Comparison of ENCODE assay signal across 12 mouse cellular contexts in genomic region chr9:107428451-107429186, GRCm38 (mm10). TPM values are rescaled to one million over a fixed set of nuclear protein-coding genes. Genes with fewer than 3 reads are reported as not detected.
DNase-seq lines count a peak whose midpoint lies in the region; ATAC-seq and TF ChIP-seq lines count a peak whose summit lies in the region.
"Had no signal": no experiment of that assay in that cellular context is flagged by ENCODE, and none has a peak within 500 bp of the region (broad histone marks: within the 10 kb centered on the region; RNA-seq: fewer than 3 reads in every experiment).

No protein-coding gene starts in this region.

- H3K4me2 ChIP-seq in hindbrain, postnatal 0 days (ENCODE audit: low read depth, low read length) = no peak overlapping the region
- H3K4me2 ChIP-seq in forebrain, embryonic 12.5 days = no peak overlapping the region
- H3K4me2 ChIP-seq in midbrain, embryonic 13.5 days (replicated peaks) = no peak overlapping the region

- peak overlapping the region; percentile 51; the same call in 1 of the 2 replicates for H3K27ac ChIP-seq in hindbrain, embryonic 10.5 days
- no peak overlapping the region for H3K27ac ChIP-seq in hindbrain, postnatal 0 days
- H3K27ac ChIP-seq in forebrain, embryonic 12.5 days = peak overlapping the region; percentile 59; the same call in 1 of the 2 replicates
- no peak overlapping the region for H3K27ac ChIP-seq in midbrain, embryonic 13.5 days
- H3K27ac ChIP-seq: kidney, postnatal 0 days; liver, embryonic 14.5 days had no signal

- WGBS in hindbrain, embryonic 10.5 days = 59% methylated on average over 5 of the region's 5 CpGs
- 45% methylated on average over 5 of the region's 5 CpGs for WGBS in hindbrain, postnatal 0 days
- WGBS in forebrain, embryonic 12.5 days = 52% methylated on average over 5 of the region's 5 CpGs
- WGBS in midbrain, embryonic 13.5 days = 48% methylated on average over 5 of the region's 5 CpGs

- peaks cover 80% of the 10 kb centered on the region for H3K4me1 ChIP-seq in hindbrain, embryonic 10.5 days (replicated peaks)
- peaks cover 24% of the 10 kb centered on the region for H3K4me1 ChIP-seq in hindbrain, postnatal 0 days (ENCODE audit: insufficient read depth, low read length)
- peaks cover 69% of the 10 kb centered on the region for H3K4me1 ChIP-seq in forebrain, embryonic 12.5 days
- H3K4me1 ChIP-seq in midbrain, embryonic 13.5 days (replicated peaks) = peaks cover 87% of the 10 kb centered on the region

- TF ChIP-seq CTCF in hindbrain, postnatal 0 days (IDR thresholded peaks at IDR 0.05; ENCODE audit: low read depth) = no peak

- no peak overlapping the region for H3K9ac ChIP-seq in hindbrain, postnatal 0 days (replicated peaks; ENCODE audit: low read length)
- no peak overlapping the region for H3K9ac ChIP-seq in forebrain, embryonic 12.5 days
- H3K9ac ChIP-seq in midbrain, embryonic 13.5 days (replicated peaks) = no peak overlapping the region
- H3K9ac ChIP-seq: liver, embryonic 14.5 days had no signal

- H3K4me3 ChIP-seq in hindbrain, embryonic 10.5 days = no peak overlapping the region
- no peak overlapping the region for H3K4me3 ChIP-seq in hindbrain, postnatal 0 days (ENCODE audit: low read length)
- no peak overlapping the region for H3K4me3 ChIP-seq in forebrain, embryonic 12.5 days (replicated peaks)
- no peak overlapping the region for H3K4me3 ChIP-seq in midbrain, embryonic 13.5 days (replicated peaks)

- no peak for ATAC-seq in hindbrain, postnatal 0 days
- ATAC-seq in forebrain, embryonic 12.5 days (ENCODE audit: low FRiP score) = peak; percentile 39; the same call in 1 of the 2 replicates
- peak; percentile 47 for ATAC-seq in midbrain, embryonic 13.5 days
- no peak for ATAC-seq in frontal cortex, adult (ENCODE audit: low TSS enrichment)

- peaks cover 32% of the 10 kb centered on the region for H3K27me3 ChIP-seq in hindbrain, embryonic 10.5 days (ENCODE audit: insufficient read depth, poor library complexity, severe bottlenecking)
- no peaks in the 10 kb centered on the region for H3K27me3 ChIP-seq in hindbrain, postnatal 0 days (ENCODE audit: insufficient read depth, low read length)
- H3K27me3 ChIP-seq in forebrain, embryonic 12.5 days = peaks cover 18% of the 10 kb centered on the region
- peaks cover 3% of the 10 kb centered on the region; the same call in 1 of the 2 replicates for H3K27me3 ChIP-seq in midbrain, embryonic 13.5 days

- H3K36me3 ChIP-seq in hindbrain, embryonic 10.5 days = no peaks in the 10 kb centered on the region
- H3K36me3 ChIP-seq in hindbrain, postnatal 0 days (ENCODE audit: insufficient read depth, low read length) = no peaks in the 10 kb centered on the region
- no peaks in the 10 kb centered on the region for H3K36me3 ChIP-seq in forebrain, embryonic 12.5 days (replicated peaks)
- no peaks in the 10 kb centered on the region; the same call in 1 of the 2 replicates for H3K36me3 ChIP-seq in midbrain, embryonic 13.5 days

- H3K9me3 ChIP-seq in hindbrain, embryonic 10.5 days = no peaks in the 10 kb centered on the region
- no peaks in the 10 kb centered on the region for H3K9me3 ChIP-seq in hindbrain, postnatal 0 days (ENCODE audit: low read length)
- no peaks in the 10 kb centered on the region for H3K9me3 ChIP-seq in forebrain, embryonic 12.5 days
- H3K9me3 ChIP-seq in midbrain, embryonic 13.5 days = no peaks in the 10 kb centered on the region

- no peak for DNase-seq in hindbrain, embryonic 10.5 days (ENCODE audit: low spot score)
- no peak for DNase-seq in hindbrain, postnatal 0 days (ENCODE audit: low spot score)
- peak; percentile 40 for DNase-seq in adrenal gland, postnatal 25 days
- no peak for DNase-seq in layer of hippocampus, adult 8-10 months (ENCODE audit: low spot score in 2 of 2)
- DNase-seq: layer of hippocampus, adult 9-11 months; left cerebral cortex, postnatal 4 days; lung, postnatal 14 days had no signal

RNA-seq across cellular contexts. Expression of gene Cacna2d2, which starts 29.2 kb away (rescaled TPM):
- polyA plus RNA-seq in hindbrain, embryonic 10.5 days (2016; fragmentation: Nextera tagmentation; extraction: Ambion mirVana) = 0.87 and 2.9 TPM in 2 replicates
- total RNA-seq in hindbrain, postnatal 0 days (2014; rRNA removed) = 108 and 134 TPM in 2 replicates
- polyA plus RNA-seq in hindbrain, postnatal 0 days (2015; fragmentation: Nextera tagmentation; extraction: Ambion mirVana) = 7.1 and 7.6 TPM in 2 replicates
- total RNA-seq in adrenal gland, postnatal 25 days (2021) = 5.6 and 6.9 TPM in 2 replicates
- polyA plus RNA-seq in forebrain, embryonic 12.5 days (2016; fragmentation: Nextera tagmentation; extraction: Ambion mirVana) = 3.3 and 3.4 TPM in 2 replicates
- polyA plus RNA-seq in midbrain, embryonic 13.5 days (2015; fragmentation: Nextera tagmentation; extraction: Ambion mirVana) = 5.9 and 7.1 TPM in 2 replicates
- 10 to 100 TPM; 14.6 to 21.0 (median 17.0) TPM for total RNA-seq in layer of hippocampus, adult 8-10 months (2022)

Comparison
In these comparisons a context has a peak if more than half of its experiments do, and no peak if none do; other contexts are left out.
1. H3K27ac ChIP-seq: peak in hindbrain, embryonic 10.5 days (single experiment) and forebrain, embryonic 12.5 days (single experiment); none in hindbrain, postnatal 0 days (single experiment) and midbrain, embryonic 13.5 days (single experiment).
2. ATAC-seq: peak in forebrain, embryonic 12.5 days (single experiment) and midbrain, embryonic 13.5 days (single experiment); none in hindbrain, postnatal 0 days (single experiment) and frontal cortex, adult (single experiment).